Mouse (Mus musculus) bone marrow macrophage, adult 2 months (primary cell): ENCODE data around the gene Kirrel.

Source experiments
- CTCF ChIP-seq: IDR thresholded peaks from 2 replicates; pipeline ENCODE4 v1.5.1; 2012; ENCODE audit warnings: low read depth, mild to moderate bottlenecking, low read length, moderate library complexity
- POLR2A ChIP-seq: IDR thresholded peaks from 2 replicates; pipeline ENCODE4 v1.6.1; 2012; ENCODE audit warnings: mild to moderate bottlenecking, low read depth, low read length, borderline replicate concordance

DNA sequence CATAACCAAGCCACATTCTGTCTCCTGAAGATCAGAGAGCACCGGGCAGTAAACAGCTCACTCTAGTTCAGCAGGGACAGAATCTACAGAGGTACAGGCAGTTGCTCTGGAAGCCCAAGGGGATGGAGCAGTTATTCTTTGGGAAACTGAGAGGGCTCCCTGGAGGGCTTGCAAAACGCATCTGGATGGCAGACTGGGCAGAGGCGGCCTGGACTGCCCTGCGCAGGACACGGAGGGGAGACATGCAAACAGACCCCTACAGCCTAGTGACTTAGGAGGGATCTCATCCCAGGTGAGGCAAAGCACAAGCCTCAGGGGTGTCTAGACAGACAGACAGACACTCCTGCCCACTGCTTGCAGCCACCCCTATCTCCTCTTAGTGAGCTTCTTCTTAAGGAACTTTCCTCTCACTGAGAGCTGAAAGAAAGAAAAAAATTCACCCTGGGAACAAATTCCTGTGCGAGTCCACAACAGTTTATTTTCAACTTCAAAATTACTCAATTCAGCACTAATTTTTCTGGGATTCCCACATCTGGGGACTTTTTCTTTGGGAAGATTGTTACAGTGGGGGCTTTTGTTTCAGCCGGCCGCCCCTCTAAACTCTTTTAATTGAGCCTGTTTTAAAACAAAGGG lies 24.4 kb downstream of the Kirrel start:
- TF ChIP-seq POLR2A = no peak
- TF ChIP-seq CTCF = no peak
